Mouse (Mus musculus) right cerebral cortex, postnatal 25 days (tissue): ENCODE data around the gene Adgra3.
A peak's percentile ranks its signal among the peaks of the same experiment; 100 is the strongest.

ENCODE experiments used
- DNase-seq: peaks from one replicate; pipeline ENCODE4 v3.0.0; 2022

The Adgra3 gene

GRCm38 (mm10) chr5:49967726-49968125, 91.1 kb downstream of the Adgra3 start:
- DNase-seq = no peak

GRCm38 (mm10) chr5:49965810-49966209, 93.0 kb downstream of the Adgra3 start:
- no peak for DNase-seq

GRCm38 (mm10) chr5:49961478-49962431, 97.1 kb downstream of the Adgra3 start:
- DNase-seq = peak; percentile 65

- no peak for DNase-seq
These were observed 122.5 kb downstream of the Adgra3 start for GRCm38 (mm10) chr5:49936354-49936753.

- no peak for DNase-seq
These were observed 134.1 kb downstream of the Adgra3 start for GRCm38 (mm10) chr5:49924712-49925111.

- no peak for DNase-seq
These were observed 143.1 kb downstream of the Adgra3 start for GRCm38 (mm10) chr5:49915695-49916106.
